Mouse (Mus musculus): Measurements from ENCODE around the gene Ss18l1. TPM values are rescaled to one million over a fixed set of nuclear protein-coding genes. Genes with fewer than 3 reads are reported as not detected.

Gene Ss18l1
- 15.3 and 19.1 TPM in 2 replicates for polyA plus RNA-seq (2012; rRNA removed)

GRCm38 (mm10) chr2:180042256-180042857 is at the start of gene Ss18l1, which contains the start of gene Psma7:
TSS of gene Ss18l1 (plus strand) at chr2:180042509.
TSS of gene Psma7 (minus strand) at chr2:180042433.

DNA sequence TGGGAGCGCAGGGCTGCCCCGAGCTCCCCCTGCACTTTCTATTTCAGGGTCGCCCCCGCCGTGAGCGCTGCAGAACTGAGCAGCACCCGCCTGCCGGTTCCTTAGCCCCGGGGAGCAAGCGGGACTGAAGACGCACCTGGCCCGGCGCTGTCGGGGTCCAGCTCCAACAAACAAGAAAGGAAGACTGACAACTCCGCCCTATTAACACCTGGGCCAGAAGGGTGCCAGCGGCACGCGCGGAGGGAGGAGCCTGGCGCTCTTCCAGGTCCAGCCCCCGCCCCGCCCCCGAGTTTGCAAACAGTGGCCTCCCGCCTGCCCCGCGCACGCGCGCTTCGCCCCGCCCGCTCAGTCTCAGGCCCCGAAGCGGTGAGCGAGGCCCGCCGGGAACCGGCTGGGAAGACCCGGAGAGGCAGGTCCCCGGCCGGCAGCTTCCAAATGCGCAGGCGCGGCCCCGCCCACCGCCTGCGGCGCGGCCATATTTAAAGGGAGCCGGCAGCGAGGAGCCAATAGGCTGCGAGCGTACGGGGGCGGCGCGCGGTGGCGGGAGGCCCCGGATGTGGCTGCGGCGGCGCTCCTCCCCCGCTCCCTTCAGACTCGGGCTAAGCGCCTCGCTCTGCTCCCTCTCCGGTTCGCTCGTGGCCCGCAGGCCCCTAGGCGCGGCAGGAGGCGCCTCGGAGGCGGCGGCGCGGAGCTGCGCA is 17.8 kb upstream of the Ss18l1 start, which contains the start of gene Lsm14b:
Gene Lsm14b, plus strand, starts transcription at position 587 of the 698 bp plus-strand sequence.

DNA sequence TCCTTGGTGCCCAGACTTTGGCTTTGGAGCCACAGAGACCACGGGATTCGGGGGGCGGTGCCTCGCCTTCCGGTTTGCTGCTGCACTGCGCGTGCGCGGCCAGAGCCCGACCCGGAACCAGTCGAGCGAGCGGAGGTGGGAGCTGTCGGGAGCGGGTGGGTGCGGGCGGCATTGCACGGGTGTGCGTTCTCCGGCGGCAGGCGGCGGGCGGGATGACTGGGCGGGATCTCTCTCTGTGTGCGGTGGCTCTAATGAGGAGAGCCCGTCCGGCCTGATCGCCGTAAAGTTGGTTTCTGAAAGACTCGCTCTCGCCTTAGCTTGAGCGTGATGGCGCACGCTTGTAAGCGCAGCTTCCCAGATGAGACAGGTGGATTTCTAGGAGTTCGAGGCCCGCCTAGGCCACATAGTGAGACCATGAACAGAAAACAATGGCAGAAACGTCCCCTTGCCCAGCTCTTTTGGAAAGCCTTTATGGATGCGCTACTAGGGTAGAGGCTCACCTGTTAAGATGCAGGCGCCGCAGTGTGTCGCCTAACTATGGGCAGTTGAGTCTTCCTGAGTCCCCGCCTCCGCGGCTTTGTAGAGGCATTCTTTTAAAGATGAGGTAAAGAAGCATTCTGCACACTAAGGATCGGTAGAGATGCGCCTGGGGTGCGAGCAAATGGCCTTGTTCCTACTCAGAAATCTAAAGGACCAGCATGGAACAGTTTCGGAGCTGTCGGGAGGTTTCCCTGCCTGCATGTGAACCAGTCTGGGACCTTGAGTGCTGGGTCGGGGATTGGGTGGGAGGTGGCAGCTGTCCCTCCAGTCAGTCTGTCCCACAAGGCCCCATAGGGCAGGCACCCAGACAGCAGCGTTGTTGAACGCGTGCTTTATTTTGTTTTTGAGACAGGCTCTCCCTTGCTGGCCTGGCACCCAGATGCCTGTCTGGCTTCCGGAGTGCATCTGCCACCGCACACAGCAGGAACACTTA is 28.5 kb downstream of the Ss18l1 start, which contains the start of gene Mtg2:
Gene Mtg2, plus strand, starts transcription at position 108 of the 973 bp plus-strand sequence.

DNA sequence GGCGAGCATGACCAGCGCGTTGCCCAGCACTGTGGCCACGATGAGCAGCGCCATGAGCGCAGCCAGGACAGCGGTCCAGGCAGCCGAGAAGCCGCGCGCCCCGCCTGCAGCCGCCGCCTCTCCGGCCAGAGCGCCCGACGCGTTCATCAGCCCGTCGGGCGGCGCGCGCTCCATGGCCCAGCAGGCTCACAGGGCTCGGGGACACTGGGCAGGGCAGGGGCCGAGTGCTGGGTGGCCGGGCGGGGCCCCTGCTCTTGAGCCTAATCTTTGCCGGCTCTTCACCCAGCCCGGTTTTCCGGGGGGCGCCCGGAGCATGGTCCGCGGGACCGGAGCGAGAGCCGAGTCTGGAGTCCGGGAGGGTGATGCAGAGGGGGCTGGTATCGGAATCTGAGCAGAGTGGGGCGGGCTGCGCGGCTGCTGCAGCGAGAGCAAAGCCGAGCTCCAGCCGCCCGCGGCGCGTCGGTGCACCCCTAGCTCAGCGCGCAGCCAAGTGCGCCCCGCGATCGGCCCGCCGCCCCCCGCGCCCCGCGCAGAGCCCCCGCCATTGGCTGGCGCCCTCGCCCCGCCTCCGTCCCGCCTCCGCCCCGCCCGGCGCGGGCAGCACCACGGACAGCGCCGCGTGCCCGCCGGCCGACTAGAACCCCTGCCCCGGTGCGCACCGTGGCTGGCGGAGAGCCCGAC is 61.8 kb downstream of the Ss18l1 start, which contains the start of gene Hrh3:
Gene Hrh3, minus strand, starts transcription at position 511 of the 681 bp plus-strand sequence.

DNA sequence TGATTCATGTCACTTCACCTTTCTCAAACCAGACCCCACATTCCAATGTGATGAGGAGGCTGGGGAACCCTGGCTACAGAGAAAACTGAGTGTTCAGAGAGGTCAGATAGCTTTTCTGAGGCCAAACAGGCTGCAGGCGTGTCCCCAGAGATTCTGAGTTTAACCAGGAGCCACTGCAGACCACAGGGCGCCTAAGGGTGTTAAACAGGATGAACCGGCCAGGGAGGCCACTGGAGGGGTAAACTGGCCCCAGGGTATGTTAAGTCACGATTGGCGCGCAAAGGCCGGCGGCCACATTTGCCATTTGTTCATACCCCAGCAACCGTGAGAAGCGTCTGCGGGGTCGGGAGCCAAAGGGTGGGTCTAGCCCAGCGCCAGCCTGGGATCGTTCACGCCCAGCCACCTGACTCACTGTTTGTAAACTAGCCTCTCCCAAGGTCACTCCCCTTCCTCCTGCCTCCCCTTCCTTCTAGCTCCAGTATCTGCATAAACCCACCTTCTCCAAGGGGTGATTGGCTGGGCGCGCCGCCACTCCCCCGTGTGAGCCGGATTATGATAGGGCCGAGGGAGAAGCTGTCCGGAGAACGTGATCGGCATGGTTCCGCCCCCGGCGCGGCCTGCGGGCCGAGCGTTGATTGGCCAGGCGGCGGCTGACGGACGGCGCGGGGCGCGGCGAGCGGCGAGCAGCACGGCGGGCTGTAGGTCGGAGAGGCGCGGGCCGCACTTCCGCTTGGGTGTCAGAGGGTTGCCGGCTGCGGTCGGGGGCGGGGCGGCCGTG is 76.5 kb downstream of the Ss18l1 start, which contains the start of gene Osbpl2:
Gene Osbpl2, plus strand, starts transcription at position 646 of the 778 bp plus-strand sequence.

Other genes starting within 250 kb of the Ss18l1 start
- 8.9 and 10.0 TPM in 2 replicates for gene Taf4, start 65.9 kb upstream of the Ss18l1 start, polyA plus RNA-seq (2012; rRNA removed)
- gene Lsm14b, start 17.5 kb upstream of the Ss18l1 start, polyA plus RNA-seq (2012; rRNA removed), result 72.8 and 87.5 TPM in 2 replicates
- 185 and 236 TPM in 2 replicates for gene Psma7, start 76 bp upstream of the Ss18l1 start, polyA plus RNA-seq (2012; rRNA removed)
- 17.6 and 19.6 TPM in 2 replicates for gene Mtg2, start 28.1 kb downstream of the Ss18l1 start, polyA plus RNA-seq (2012; rRNA removed)
- gene Hrh3, start 62.0 kb downstream of the Ss18l1 start, polyA plus RNA-seq (2012; rRNA removed), result 0.12 and 0.22 TPM in 2 replicates
- 26.0 and 27.1 TPM in 2 replicates for gene Osbpl2, start 76.8 kb downstream of the Ss18l1 start, polyA plus RNA-seq (2012; rRNA removed)
- gene Adrm1, start 129.0 kb downstream of the Ss18l1 start, polyA plus RNA-seq (2012; rRNA removed), result 191 and 212 TPM in 2 replicates
- gene Lama5, start 183.3 kb downstream of the Ss18l1 start, polyA plus RNA-seq (2012; rRNA removed), result 87.5 and 100.0 TPM in 2 replicates
- 5,099 and 5,669 TPM in 2 replicates for gene Rps21, start 214.9 kb downstream of the Ss18l1 start, polyA plus RNA-seq (2012; rRNA removed)
- 40.1 and 49.2 TPM in 2 replicates for gene Cables2, start 231.0 kb downstream of the Ss18l1 start, polyA plus RNA-seq (2012; rRNA removed)
- 1.3 and 1.5 TPM in 2 replicates for gene Rbbp8nl, start 247.4 kb downstream of the Ss18l1 start, polyA plus RNA-seq (2012; rRNA removed)

All from ovary, adult 2 months (tissue).